Mouse (Mus musculus): ENCODE measurements around the gene Gm14139.
"Not testable (repeated sequence)": the region's sequence is repeated elsewhere in the genome, so short reads cannot be mapped to it uniquely, and the experiment has no call there.

The Gm14139 gene

DNA sequence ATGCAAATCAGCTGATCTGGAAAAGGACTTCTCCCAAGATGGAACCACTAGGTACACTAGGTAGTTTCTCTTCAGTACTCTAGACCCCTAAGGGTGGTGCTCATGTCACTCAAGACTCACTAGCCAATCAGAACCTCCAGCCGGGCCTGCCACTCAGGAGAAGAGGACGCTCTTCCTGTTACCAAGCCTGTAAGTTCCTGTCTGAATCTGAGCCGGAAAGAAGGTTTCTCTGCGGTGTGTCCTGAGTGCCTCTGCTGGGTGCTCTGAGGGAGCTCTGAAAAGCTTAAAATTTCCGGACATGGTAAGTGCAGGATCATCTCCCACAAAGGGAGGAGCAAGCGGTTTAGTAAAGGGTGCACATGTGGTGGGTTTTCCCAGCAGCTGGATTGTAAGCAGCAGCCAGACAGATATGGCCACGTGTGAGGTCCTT lies at the start of gene Gm14139:
TSS of gene Gm14139 (plus strand) at position 186 of the 430 bp plus-strand sequence.
- DNase-seq (ENCODE audit: low spot score in 2 of 2): not testable (repeated sequence)

DNA sequence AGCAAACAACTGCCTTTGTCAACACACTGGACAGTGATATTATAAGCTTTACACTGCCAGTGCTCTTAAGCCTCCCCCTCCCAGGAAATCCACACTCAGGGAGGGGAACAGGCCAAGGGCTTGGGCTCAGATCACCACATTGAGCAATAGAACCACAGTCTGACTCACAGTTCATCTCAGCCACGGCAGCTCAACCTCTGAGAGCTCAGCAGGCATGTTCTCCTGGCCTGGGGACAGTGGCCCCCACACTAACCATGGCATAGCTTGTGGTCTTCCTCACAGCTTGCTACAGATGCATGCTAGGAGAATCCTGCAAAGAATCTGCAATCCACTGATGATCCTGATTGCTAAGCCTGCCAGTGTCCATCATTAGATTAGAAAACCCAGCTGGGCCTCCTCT lies 49.6 kb upstream of the Gm14139 start:
- DNase-seq (ENCODE audit: low spot score in 2 of 2): not testable (repeated sequence)

DNA sequence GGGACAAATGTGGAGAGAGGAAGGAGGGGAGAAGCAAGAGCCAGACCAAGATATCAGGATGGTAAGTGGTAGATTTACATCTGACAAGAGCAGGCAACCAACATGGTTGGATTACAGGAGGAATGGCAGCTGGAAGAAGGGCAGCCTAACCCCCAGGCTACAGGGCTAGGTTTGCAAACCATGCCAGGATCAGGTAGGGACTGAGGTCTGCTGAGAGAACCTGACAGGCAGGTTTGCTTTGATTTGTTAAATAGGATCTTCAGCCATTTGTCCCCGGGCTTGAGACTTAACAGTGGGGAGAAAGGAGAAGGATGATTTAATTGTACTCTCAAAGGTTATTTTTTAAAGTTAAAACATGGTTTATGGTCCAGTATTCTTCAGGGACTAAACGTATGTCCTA lies 48.8 kb upstream of the Gm14139 start:
- no peak for DNase-seq (ENCODE audit: low spot score in 2 of 2)

DNA sequence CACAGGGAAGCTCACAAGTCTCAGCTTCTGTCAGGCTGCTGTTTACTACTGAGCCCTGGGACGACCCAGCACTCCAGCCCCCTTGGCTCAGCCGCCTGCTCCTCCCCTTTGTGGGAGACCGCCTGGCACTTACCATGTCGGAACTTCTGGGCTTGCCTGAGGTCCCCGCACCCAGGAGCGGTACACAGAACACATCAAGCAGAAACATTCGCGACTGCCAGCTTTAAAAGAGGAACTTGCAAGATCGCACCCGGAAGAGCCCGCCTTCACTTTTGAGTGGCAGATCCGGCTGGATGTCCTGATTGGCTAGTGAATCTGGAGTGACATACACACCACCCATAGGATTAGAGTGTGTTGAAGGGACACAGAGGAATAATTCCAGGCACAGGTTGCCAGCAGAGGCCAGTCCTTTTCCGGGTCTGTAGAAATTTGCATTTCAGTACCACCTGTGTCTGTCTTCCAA lies 45.1 kb upstream of the Gm14139 start, which contains the start of gene Zfp120:
TSS of gene Zfp120 (minus strand) at position 274 of the 463 bp plus-strand sequence.
- peak; percentile 86 to 88 for DNase-seq (ENCODE audit: low spot score in 2 of 2)

DNA sequence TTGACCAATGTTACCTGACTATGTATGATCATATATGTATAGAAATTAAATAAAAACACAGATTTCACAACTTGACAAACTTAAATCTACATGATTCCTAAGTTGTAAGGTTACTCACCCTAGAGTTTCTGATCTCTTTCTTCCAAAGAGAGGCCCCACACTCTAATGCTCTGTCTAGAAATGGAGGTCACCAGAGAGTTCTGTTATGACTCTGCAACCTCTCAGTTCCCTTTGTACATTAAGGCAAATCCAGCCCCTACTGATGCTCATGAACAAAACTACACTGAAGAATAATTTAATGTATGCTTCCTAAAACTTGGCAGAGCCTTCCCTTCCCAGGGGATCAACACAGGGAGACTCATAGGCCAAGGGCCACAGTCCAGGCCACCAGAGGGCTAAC lies 14.9 kb upstream of the Gm14139 start:
- no peak for DNase-seq (ENCODE audit: low spot score in 2 of 2)

DNA sequence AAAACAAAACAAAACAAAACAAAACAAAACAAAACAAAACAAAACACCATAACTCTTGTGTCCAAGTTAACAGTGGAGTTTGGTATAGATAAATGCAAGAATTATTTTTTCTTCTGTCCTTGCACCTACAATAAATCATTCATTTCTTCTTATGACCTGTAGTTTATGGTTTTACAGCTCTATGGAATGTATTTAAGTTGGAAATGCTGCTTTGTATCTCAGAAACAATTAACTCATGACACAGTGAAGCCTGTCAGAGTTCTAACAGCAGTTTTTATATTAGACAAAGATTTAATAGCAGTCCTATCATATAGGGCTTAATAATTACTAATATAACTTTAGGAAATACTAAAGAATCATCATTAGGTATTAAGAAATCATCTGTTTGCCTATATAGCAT lies 7.7 kb upstream of the Gm14139 start:
- DNase-seq (ENCODE audit: low spot score in 2 of 2): no peak

DNA sequence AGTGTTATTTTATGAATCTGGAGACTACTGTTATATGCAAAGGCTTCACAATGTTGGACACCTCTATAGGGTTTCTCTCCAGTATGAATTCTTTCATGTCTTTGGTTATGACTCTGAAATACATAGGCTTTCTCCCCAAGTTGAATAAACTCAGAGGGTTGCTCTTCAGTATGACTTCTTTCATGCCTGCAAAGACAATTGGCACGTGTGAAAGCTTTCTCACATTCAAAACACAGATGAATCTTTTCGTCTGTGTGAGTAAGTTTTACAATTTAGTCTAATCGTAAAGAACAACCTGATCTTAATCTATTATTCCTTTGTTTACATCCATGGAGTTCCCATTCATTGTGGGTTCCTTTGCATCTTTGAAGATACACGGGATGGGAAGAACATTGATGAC lies 2.0 kb upstream of the Gm14139 start, which contains the start of gene Gm10770:
TSS of gene Gm10770 (minus strand) at position 101 of the 400 bp plus-strand sequence.
- not testable (repeated sequence) for DNase-seq (ENCODE audit: low spot score in 2 of 2)

DNA sequence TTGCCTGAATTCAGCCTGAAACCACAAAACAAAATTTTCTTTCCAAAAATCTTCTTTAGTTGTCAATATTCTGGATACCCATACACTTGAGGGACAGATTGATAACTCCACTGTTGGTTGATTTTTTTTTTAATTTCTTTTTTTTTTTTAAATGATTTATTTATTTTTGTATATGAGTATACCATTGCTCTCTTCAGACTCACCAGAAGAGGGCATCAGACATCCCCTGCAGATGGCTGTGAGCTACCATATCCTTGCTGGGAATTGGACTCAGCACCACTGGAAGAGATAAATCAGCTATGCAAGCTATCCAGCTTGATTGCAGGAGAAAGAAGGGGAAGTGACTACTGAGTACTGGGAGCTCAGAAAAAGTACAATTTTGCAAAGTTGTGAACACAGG lies 509 bp upstream of the Gm14139 start:
- not testable (repeated sequence) for DNase-seq (ENCODE audit: low spot score in 2 of 2)

DNA sequence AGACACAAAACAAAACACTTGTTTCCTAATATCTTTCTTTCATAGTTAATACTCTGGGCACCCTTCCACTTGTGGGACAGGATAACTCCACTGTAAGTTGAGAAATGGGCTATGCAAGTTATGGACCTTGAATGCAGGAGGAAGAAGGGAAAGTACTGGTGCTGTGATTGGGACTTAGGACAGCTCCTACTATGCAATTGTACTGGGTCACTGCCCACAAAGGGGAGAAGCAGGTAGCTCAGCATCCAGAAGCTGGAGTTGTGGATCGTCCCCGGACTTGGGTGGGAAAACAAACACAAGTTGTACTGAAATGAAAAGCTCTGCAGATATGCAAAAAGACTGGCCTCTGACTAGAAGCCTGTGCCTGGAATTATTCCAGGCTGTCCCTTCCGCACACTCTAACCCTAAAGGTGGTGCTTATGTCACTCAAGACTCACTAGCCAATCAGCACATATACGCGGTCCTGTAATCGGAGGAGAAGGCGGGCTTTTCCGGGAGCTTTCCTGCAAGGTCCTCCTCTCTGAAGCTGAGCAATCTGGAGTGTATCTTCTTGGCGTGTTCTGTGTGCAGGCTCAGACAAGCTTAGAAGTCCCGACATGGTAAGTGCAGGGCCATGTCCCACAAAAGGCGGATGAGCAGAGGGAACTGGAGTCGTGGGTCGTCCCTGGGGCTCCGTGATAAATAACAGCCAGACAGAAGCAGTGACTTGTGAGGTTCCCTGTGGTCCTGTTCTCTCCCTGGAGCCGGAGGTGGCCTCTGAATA lies 36.2 kb downstream of the Gm14139 start, which contains the start of gene Zfp937:
TSS of gene Zfp937 (plus strand) at position 474 of the 763 bp plus-strand sequence.
- peak; percentile 74 to 75 for DNase-seq (ENCODE audit: low spot score in 2 of 2)

DNA sequence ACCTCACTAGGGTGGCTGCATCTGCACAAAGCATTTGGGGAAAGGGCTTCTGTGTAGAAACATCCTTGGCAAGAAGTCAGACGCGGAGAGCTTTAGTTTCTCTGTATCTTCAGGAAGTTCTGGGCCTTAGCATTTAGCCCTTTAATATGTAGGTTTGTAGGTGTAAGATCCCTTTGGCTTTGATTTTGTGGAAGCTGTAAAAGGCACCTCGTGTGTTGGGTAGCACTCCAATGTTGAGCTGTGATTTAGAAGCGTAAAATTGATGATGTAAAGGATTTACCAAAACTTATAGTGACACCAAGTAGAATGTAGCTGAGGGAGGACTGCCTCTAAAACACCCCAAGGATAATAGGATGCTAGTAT lies 36.8 kb downstream of the Gm14139 start:
- DNase-seq (ENCODE audit: low spot score in 2 of 2): not testable (repeated sequence)

DNA sequence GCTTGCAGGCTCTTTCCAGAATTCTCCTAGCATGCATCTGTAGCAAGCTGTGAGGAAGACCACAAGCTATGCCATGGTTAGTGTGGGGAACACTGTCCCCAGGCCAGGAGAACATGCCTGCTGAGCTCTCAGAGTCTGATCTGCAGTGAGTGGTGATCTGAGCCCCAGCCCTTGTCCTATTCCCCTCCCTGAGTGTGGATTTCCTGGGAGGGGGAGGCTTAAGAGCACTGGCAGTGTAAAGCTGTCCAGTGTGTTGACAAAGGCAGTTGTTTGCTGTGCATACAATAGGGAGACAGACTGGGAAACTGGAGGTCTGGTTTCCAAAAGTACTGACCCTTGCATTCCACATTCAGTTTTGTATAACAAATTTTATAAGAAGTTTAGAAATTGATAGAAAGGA lies 41.7 kb downstream of the Gm14139 start:
- not testable (repeated sequence) for DNase-seq (ENCODE audit: low spot score in 2 of 2)

Measured in frontal cortex, postnatal 10 days (tissue).